Mouse (Mus musculus) frontal cortex, postnatal 10 days (tissue): ENCODE data around the gene Aqp5.

Experiments
- DNase-seq, 2 experiments: peaks; one replicate each; pipeline ENCODE4 v3.0.0; 2022; ENCODE audit warnings: low spot score in 2 of 2, mixed read lengths in 1 of 2

Gene Aqp5

DNA sequence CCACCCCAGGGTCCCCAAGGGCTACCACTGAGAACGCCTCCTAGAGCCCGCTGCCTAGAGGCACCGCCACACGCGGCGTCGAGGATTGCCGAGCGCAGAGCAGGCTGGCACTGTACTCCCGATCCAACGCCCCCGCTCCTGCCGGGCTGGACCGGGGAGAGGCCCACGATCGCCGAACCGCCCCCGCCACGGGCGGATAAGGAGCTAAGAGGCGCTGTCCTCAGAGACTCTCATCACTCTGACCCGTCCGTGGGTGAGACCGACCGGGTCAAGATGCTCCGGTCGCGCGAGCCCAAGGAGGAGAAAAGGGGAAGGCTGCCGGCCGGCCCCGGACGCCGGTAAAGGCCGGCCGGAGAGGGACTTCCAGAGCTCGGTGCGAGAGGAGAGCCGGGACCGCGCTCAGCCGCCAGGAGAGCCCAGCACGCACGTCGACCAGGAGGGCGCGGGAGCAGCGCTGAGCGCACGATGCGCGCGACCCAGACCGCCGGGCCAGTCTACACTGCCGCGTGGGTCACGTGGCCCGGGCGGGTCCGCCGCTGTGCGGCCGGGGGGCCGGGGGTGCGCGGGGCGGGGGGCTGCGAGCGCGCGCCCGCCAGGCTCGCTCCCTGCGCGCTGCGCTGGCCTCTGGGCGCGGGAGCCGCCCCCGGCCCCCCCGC is at the start of gene Aqp5:
TSS of gene Aqp5 (plus strand) at position 354 of the 656 bp plus-strand sequence.
- DNase-seq, result no peak

DNA sequence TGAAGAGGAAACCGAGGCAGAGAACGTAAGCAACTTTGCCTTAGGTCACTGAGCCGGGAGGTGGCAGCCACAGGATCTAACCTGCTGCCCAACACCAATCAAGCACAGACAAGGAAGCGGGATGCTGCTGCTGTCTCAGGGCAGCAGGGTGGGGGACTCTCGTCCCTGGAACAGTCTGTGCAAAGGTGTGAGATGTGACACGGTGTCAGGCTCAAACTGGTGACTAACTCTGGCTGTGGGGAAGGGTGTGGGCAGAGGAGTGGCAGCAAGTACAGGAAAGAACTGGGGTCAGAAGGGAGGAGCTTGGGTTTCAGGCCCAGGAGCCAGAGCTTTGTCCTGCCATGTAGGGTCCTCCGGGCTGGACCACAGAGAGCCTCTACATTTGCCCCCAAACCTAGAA is 46.5 kb upstream of the Aqp5 start:
- no peak for DNase-seq

DNA sequence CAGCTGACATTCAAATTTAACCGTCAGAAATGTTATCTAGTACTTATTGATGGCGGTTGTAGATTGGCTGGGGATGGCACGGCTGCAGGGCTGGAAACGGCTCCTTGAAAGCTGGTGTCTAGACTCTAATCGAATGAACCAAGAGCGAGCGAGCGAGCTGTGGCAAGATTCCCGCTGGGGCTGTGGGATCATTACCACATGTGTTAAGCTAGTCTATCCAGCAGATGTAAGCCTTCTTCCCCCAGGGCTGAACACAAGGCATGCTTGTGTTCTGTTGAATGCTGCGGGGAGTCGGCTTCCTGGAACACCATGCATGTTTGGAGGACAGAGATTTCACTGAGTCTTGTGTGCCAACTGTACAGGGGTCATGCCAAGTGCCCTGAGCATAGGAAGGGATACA is 44.0 kb upstream of the Aqp5 start:
- DNase-seq, result no peak

DNA sequence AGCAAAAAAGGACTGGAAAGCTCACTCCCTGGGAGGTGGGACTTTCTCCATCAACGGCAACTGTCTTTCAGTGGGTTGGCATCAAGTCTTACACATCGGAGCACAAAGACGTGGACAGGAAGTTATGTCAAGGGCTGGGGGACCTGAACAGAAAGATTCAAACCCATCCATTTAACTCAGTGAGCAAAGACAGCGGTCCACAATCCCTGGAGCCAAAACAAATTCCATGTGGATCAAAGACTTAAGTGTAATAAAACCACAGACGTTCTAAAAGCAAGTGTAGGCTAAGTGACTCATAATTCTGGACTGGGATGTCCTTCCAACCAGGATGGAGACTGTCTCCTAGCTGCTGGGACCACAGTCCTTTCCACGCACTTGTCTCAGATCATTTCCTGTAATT is 42.9 kb upstream of the Aqp5 start:
- DNase-seq, result no peak

DNA sequence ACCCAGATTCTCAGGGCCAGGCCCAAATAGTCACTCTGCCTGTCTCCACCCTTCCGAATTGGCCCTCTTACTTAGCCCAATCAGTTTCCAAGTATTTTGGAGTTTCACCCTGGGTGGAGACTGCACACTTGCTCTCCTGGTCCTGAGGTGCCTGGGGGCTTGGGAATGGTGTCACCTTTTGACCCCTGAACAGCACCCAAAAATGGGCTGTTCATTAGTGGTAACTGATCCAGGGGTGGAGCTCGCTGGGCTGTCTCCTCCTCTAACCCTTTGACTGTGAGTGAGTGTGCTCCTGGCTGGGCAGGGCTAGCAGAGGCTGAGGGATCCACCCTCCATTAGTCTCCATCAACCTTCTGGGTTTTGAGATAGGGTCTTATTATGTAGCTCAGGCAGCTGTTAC is 40.7 kb upstream of the Aqp5 start:
- DNase-seq, result no peak

DNA sequence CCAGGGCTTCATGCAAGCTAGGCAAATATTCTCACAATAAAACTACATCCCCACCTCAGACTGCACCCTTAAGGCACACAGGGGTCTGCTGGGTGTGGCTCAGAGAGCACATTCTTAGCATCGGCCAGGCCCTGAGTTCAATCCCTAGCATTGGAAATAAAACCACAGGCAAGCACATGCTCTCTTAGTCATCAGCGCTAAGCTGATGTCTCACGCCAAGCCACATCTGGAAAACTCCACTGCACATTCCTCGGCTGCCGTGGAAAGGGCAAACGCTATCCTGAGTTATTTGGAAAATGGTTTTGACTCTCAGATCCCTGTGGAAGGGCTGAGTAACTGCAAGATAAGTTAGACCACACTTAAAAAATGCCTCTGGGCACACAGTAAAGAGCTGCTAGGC is 36.8 kb upstream of the Aqp5 start:
- no peak for DNase-seq

DNA sequence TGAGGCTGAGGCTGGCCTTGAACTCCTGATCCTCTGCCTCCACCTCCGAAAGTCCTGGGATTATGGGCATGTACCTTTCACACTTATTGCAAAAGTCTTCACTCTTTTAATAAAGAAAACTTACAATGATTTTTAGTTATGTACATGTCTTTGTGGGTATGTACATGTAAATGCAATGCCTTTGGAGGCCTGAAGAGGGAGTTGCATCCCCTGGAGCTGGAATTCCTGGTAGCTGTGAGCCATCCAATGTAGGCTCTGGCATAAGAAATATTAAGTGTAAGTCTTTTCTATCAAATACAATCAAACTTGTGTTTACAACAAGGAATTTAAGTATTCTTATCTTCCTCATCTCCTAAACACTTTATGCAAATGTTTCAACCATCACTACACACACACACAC is 31.6 kb upstream of the Aqp5 start:
- DNase-seq, result no peak

DNA sequence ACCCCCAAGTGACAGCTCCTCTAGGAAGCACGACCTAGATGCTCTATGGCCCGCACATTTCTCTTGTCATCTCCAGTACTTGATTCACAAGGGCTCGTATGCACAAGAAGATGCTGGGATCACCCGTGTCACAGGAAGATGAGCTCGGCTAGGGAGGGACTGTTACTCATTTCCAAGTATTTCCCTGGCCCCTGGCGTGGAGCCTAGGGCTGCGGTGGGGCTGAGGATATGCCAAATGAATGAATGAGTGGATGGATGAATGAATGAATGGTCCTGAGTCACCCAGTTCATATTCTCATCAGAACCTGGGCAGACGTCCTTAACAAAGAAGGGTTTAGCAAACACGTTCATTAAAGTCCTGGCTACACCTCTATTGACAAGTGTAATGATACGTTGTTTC is 30.3 kb upstream of the Aqp5 start:
- DNase-seq, result no peak

DNA sequence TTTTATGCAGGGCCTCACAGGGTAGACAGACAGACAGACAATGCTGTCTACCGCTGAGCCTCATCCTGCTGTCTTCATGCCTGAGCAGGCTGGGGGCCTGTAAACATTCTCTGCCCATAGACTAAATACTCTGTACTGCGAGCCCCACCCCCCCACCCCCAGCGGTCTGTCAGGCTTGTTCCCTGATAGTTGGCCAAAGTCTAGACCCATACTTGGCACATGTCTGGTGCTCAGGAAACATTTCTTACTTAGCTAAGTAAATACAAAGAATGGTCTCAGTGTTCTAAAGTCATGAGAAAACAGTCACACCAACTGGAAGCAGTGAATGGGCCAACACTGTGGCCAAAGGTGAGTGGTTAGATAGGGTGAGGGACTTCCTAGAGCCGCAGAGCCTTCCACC is 23.2 kb upstream of the Aqp5 start:
- no peak for DNase-seq

DNA sequence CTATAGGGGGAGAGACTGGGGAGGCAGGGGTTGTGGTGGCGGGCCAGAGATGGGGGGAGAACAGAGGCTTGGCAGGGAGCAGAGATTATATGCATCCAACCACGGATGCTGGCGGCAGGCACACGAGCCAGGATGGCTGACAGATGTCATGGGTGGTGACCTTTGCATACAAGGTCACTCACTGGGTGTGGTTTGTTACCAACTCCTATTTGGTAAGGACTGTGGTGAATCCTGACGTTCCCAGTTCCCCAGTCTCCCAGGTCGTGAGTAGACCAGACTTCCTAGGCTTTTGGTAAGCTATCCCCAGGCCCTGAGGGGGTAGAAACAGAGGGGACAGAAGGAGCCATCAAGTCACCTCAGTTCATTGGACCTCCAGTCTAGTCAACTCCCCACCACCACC is 21.9 kb upstream of the Aqp5 start:
- DNase-seq, result no peak

DNA sequence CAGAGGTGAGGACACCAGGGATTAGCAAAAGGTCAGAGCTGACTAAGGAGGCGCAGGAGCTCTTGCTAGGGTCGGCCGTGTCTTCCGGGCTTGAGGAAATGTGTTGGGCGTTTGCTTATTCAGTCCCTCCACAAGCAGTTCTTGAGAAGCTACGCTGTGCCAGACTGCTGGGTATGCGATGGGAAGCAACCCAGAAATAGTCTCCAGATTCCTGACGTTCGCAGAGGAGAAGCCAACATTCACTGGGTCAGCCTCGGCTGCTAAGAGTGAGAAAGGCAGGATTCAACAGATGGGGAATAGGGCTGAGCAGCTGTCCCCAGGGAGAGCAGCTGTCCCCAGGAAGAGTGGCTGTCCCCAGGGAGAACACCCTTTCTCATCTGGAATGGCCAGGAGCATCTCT is 21.5 kb upstream of the Aqp5 start:
- DNase-seq, result peak in 1 of 2 experiments; percentile 17

DNA sequence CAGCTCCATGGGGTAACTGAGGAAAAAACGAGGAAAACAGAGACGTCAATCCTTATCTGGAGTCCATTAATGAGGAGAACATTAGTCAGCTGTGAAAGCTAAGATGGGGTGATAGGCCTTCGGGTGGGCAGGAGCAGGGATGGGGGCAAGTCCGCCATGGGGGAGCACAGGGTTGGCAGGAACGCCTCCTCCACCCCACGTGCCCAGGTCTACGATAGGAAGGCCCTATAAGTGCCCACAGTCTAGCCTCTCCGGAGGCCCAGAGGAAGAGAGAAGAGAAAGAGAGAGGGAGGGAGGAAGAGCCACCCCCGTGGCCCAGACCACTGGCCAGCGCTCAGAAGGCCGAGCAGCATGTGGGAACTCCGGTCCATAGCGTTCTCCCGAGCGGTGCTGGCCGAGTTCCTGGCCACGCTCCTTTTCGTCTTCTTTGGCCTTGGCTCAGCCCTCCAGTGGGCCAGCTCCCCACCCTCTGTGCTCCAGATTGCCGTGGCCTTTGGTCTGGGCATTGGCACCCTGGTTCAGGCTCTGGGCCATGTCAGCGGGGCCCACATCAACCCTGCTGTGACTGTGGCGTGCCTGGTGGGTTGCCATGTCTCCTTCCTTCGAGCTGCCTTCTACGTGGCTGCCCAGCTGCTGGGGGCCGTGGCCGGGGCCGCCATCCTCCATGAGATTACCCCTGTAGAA is 11.6 kb upstream of the Aqp5 start, which contains the start of gene Aqp2:
TSS of gene Aqp2 (plus strand) at position 254 of the 684 bp plus-strand sequence.
- no peak for DNase-seq

DNA sequence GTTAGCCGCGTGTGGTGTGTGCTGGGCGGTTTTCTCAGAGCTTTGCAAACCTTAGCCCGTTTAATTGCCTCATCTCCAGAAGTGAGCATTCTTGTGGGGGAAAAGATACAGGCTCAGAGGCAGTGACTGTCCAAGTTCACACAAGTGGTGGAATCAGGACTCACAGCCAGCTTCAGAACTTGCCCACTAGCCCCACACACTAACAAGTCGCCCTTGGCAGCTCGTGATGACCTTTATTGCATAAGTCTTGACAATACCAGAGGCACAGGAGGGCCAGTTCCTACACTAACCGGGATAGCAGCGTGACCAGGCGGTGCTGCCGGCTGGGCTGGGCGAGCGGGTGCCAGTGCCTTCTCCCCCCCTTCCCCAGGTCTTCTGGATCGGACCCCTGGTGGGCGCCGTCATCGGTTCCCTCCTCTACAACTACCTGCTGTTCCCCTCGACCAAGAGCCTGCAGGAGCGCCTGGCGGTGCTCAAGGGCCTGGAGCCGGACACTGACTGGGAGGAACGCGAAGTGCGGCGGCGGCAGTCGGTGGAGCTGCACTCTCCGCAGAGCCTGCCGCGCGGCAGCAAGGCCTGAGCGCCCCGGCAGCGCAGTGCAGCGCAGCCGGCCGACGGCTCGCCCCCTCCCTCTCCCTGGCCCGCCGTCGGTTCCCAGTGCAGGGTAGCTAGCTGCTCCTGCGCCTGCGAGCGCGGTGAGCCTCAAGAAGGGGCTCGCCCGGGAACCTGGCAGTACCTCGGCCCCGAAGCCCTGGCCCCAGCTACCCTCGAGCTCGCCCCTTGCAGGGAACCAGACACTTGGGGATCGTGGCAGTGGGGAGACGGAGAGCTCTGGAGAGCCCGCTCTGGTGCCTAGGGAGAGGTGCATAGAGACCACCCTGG is 6.9 kb upstream of the Aqp5 start:
- no peak for DNase-seq

DNA sequence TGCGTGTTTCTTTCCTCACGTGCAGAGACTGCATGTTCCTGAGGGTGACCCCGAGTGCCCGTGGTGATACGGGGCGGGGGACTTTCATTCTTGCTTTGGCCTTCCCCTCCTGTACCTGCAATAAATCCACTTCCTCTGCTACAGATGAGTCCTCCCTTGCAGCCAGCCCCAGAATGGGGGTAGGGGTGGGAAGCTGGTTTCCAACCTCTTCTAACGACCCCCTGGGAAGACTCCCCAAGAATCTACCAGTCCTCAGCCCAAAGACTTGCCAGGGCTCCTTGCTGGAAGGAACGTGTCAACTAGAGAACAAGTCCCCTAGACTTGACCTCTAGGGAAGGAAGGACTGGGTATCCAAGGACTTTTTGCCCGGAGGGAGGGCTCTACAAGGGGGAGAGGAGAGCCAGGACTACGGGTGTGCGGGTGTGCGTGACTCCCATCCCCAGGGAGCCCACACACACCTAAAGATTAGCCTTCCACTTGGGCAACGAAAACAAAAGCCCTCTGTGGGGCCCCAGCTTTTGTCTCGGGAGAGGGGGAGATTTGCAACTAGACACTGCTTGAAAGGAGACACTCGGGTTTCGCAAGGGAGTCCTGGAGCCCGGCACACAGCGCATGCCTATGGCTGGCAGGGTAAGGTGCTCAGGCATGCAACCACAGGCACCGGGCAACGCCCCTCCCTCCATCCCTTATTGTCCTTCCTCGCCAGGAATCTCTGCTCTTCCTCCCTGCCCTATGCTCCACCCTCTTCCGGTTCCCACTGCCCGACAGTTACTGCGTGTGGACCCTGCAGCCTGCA is 6.0 kb upstream of the Aqp5 start:
- DNase-seq, result no peak

DNA sequence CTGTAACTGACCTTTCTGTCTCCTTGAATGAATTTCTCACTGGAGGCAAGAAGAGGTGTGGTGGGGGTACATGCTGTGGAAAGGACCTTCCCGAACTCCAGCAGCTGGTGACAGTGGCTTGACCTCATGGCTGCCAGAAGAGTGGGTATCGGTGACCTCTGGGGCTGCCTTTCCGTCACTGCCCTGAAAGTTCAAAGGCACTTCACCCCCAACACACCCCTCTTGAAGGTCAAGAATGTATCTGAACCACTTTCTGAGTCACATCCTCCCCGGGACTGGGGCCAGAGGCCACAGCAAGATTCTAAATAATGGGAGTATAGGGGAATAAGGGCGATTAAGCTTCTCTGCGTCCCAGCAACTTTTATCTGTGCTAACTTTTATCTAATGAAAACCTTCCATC is 4.8 kb upstream of the Aqp5 start:
- no peak for DNase-seq

DNA sequence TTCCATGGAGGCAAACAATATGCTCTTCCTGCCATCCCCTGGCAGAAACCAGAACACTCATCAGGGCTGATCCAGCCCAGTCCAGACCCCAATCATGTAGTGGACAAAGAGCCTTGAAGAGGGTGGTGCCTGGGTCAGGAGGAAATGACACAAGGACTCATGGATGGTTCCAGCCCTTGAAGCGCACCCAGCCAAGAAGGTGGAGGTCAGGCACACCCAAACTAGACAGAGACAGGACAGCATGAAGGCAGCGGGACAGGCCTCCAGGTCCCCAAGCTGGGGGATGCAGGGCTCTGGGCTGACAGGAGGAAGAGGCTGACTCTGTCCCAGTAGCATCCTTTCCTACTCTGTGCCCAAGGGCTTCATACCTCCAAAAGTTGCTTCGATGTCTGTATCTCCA is 4.1 kb upstream of the Aqp5 start:
- DNase-seq, result no peak

DNA sequence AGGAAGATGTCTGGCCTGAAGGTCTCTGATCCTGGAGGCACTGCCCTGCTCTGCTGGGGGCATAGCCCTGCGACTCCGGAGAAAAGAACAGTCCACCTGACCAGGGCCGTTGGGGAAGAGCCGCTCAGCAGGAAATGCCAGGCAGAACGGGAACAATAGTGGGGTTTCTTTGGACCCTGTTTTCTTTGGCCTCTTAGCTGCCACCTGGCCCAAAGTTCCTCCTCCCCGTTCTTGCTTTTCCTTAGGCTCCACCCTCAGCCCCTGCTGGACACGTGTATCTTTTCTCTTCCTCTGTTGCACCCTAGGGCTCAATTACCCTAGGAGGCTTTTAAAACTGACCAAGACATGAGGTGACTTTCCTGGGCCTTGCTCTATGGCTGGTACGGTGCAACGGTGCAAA is 1.3 kb upstream of the Aqp5 start:
- DNase-seq, result no peak

DNA sequence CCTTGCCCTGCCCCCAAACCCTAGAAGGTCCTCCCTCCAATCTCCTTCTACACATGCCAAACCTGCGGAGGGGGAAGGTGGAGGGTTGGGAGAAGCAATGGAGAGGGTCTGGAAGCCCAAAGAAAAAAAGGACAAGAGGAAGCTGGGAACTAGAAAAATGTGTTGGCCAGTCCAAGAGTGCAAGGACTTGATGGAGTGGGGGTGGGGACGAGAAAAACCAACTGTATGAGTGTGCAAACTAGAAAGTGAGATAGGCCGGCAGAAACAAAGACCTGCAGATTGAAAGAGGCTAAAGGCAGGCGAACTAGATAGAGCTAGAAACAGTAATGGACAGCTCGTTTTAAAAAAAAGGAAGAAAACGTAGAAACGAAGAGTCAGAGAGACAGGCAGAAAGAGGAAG is 878 bp upstream of the Aqp5 start:
- DNase-seq, result no peak

DNA sequence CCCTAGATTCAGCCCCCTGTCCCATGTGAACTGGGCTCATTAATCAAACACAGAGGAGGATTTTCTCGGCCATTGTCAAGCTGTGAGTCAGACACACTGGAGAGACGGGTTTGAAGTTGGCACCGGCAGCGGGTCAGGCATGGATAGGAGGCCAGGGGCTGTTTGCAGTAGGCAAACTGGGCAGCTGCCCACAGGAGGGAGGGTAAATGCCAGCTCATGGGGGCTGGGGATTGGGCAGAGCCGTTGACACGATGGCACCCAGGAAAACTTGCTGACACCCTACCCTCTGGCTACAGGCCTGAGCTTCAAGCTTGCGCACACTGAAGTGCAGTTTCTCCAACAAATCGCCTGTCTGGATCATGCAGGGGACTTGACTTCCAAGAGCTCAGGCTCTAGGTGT is 1.6 kb downstream of the Aqp5 start:
- no peak for DNase-seq

DNA sequence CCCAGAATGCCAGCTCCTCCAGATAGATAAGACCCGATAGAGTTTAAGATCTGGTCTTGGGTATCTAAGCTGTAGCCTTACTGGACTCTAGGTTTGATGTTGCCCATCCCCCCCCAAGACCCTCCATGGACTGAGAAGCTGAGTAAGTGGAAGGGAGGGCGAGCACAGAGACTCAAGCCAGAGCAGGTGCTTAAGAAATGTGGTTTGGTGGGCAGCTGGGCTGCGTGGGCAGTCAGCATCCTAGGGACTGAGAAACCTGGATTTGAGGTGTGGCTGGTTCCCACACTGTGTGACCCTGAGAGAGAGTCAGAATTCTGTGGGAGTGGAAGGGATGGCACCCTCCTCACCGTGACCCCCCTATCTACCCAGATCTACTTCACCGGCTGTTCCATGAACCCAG is 2.3 kb downstream of the Aqp5 start:
- no peak for DNase-seq

DNA sequence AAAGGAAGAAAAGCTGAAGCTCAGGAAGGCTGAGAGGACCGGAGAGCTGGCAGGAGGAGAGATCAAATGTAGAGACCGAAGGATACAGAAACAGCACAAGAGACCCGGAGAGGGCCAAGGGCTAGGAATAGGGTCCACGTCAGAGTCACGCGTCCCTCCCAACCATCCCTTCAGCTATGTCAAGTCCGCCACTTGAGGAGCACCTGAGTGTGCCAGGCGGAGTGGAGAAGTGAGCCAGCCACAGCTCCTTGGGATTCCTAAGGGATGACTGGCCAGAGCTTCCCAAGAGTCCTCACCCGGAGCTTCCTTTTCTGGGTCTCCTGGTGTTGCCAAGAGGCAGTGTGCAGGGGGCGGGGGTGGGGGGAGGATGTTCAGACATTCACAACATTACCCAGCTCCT is 4.4 kb downstream of the Aqp5 start:
- no peak for DNase-seq
